Comparison of ENCODE assay signal across 15 mouse cellular contexts in genomic region chr3:131138797-131139196, GRCm38 (mm10). TPM values are rescaled to one million over a fixed set of nuclear protein-coding genes. Genes with fewer than 3 reads are reported as not detected.
DNase-seq lines count a peak whose midpoint lies in the region; ATAC-seq and TF ChIP-seq lines count a peak whose summit lies in the region.
"Had no signal": no experiment of that assay in that cellular context is flagged by ENCODE, and none has a peak within 500 bp of the region (broad histone marks: within the 10 kb centered on the region; RNA-seq: fewer than 3 reads in every experiment).

No protein-coding gene starts in this region.

- H3K4me1 ChIP-seq in forebrain, embryonic 12.5 days: peaks cover 70% of the 10 kb centered on the region
- peaks cover 29% of the 10 kb centered on the region; the same call in 1 of the 2 replicates for H3K4me1 ChIP-seq in forebrain, embryonic 11.5 days (replicated peaks; ENCODE audit: control insufficient read depth, insufficient read depth, low read length)
- H3K4me1 ChIP-seq in heart, postnatal 0 days (ENCODE audit: control insufficient read depth, insufficient read depth): peaks cover 23% of the 10 kb centered on the region
- peaks cover 84% of the 10 kb centered on the region for H3K4me1 ChIP-seq in limb, embryonic 10.5 days
- H3K4me1 ChIP-seq in midbrain, postnatal 0 days (ENCODE audit: insufficient read depth, low read length): peaks cover 6% of the 10 kb centered on the region; the same call in 1 of the 2 replicates
- H3K4me1 ChIP-seq in kidney, embryonic 15.5 days: peaks cover 49% of the 10 kb centered on the region
- H3K4me1 ChIP-seq in liver, embryonic 12.5 days: no peaks in the 10 kb centered on the region

- DNase-seq in forebrain, embryonic 11.5 days (ENCODE audit: low spot score): no peak
- DNase-seq in heart, postnatal 0 days (ENCODE audit: low spot score): no peak
- no peak for DNase-seq in heart, postnatal 36 days
- no peak for DNase-seq in limb, embryonic 10.5 days (ENCODE audit: low spot score)
- no peak for DNase-seq in midbrain, postnatal 0 days (ENCODE audit: low spot score)
- DNase-seq: cerebellum, adult 9-10 months; liver; spleen, adult 18-20 months; thymus, postnatal 25 days had no signal

- intact Hi-C loops in heart, postnatal 36 days (cut with DNase I): no loop called here

- 63% methylated on average over 8 of the region's 8 CpGs for WGBS in forebrain, embryonic 12.5 days
- 66% methylated on average over 8 of the region's 8 CpGs for WGBS in forebrain, embryonic 11.5 days
- 67% methylated on average over 8 of the region's 8 CpGs for WGBS in heart, postnatal 0 days
- WGBS in limb, embryonic 10.5 days: 92% methylated on average over 8 of the region's 8 CpGs
- WGBS in midbrain, postnatal 0 days: 38% methylated on average over 8 of the region's 8 CpGs
- 82% methylated on average over 8 of the region's 8 CpGs for WGBS in kidney, embryonic 15.5 days
- 67% methylated on average over 8 of the region's 8 CpGs for WGBS in liver, embryonic 12.5 days (ENCODE audit: insufficient replicate concordance)

- no peaks in the 10 kb centered on the region for H3K36me3 ChIP-seq in forebrain, embryonic 12.5 days (replicated peaks)
- no peaks in the 10 kb centered on the region for H3K36me3 ChIP-seq in forebrain, embryonic 11.5 days (ENCODE audit: control insufficient read depth, insufficient read depth, low read length)
- H3K36me3 ChIP-seq in heart, postnatal 0 days (replicated peaks; ENCODE audit: control insufficient read depth, insufficient read depth, low read length): no peaks in the 10 kb centered on the region
- peaks cover 13% of the 10 kb centered on the region for H3K36me3 ChIP-seq in limb, embryonic 10.5 days
- no peaks in the 10 kb centered on the region for H3K36me3 ChIP-seq in midbrain, postnatal 0 days (ENCODE audit: insufficient read depth, low read length)
- no peaks in the 10 kb centered on the region for H3K36me3 ChIP-seq in kidney, embryonic 15.5 days
- H3K36me3 ChIP-seq in liver, embryonic 12.5 days: no peaks in the 10 kb centered on the region
- H3K36me3 ChIP-seq: neural tube, embryonic 15.5 days had no signal

- ATAC-seq in forebrain, embryonic 12.5 days (ENCODE audit: low FRiP score): no peak
- no peak for ATAC-seq in forebrain, embryonic 11.5 days (replicated peaks; ENCODE audit: low FRiP score)
- no peak for ATAC-seq in heart, postnatal 0 days (ENCODE audit: insufficient read depth, low read depth)
- no peak for ATAC-seq in midbrain, postnatal 0 days (ENCODE audit: low FRiP score)
- ATAC-seq in kidney, embryonic 15.5 days (replicated peaks; ENCODE audit: low FRiP score): no peak
- no peak for ATAC-seq in liver, embryonic 12.5 days
- ATAC-seq: hindbrain, postnatal 0 days had no signal

- H3K9me3 ChIP-seq in forebrain, embryonic 12.5 days: no peaks in the 10 kb centered on the region
- H3K9me3 ChIP-seq in forebrain, embryonic 11.5 days (ENCODE audit: control insufficient read depth, low read length): no peaks in the 10 kb centered on the region
- H3K9me3 ChIP-seq in heart, postnatal 0 days (replicated peaks; ENCODE audit: control insufficient read depth, low read length): no peaks in the 10 kb centered on the region
- H3K9me3 ChIP-seq in limb, embryonic 10.5 days (replicated peaks): no peaks in the 10 kb centered on the region
- no peaks in the 10 kb centered on the region for H3K9me3 ChIP-seq in midbrain, postnatal 0 days (ENCODE audit: low read length)
- no peaks in the 10 kb centered on the region for H3K9me3 ChIP-seq in kidney, embryonic 15.5 days (replicated peaks)
- no peaks in the 10 kb centered on the region for H3K9me3 ChIP-seq in liver, embryonic 12.5 days (replicated peaks)
- H3K9me3 ChIP-seq: neural tube, embryonic 15.5 days had no signal

- TF ChIP-seq EP300 in heart, postnatal 0 days (IDR thresholded peaks at IDR 0.05; ENCODE audit: low read depth): no peak

- H3K27ac ChIP-seq in forebrain, embryonic 12.5 days: peak overlapping the region; percentile 47; the same call in 1 of the 2 replicates
- no peak overlapping the region for H3K27ac ChIP-seq in forebrain, embryonic 11.5 days (ENCODE audit: low read depth, low read length)
- H3K27ac ChIP-seq in heart, postnatal 0 days (ENCODE audit: low read depth): peak overlapping the region; percentile 24
- peak overlapping the region; percentile 51 for H3K27ac ChIP-seq in limb, embryonic 10.5 days
- peak overlapping the region; percentile 57 for H3K27ac ChIP-seq in midbrain, postnatal 0 days (ENCODE audit: low read depth, low read length)
- H3K27ac ChIP-seq in kidney, embryonic 15.5 days: no peak overlapping the region
- H3K27ac ChIP-seq in liver, embryonic 12.5 days: no peak overlapping the region
- H3K27ac ChIP-seq: hindbrain, postnatal 0 days; neural tube, embryonic 15.5 days; stomach, postnatal 0 days had no signal

- H3K4me2 ChIP-seq in forebrain, embryonic 12.5 days: no peak overlapping the region
- H3K4me2 ChIP-seq in forebrain, embryonic 11.5 days (ENCODE audit: low read depth, low read length, severe bottlenecking): no peak overlapping the region
- no peak overlapping the region for H3K4me2 ChIP-seq in heart, postnatal 0 days (ENCODE audit: low read depth, low read length)
- H3K4me2 ChIP-seq in midbrain, postnatal 0 days (ENCODE audit: low read depth, low read length, poor library complexity, severe bottlenecking): peak overlapping the region; percentile 26
- H3K4me2 ChIP-seq in kidney, embryonic 15.5 days: no peak overlapping the region
- no peak overlapping the region for H3K4me2 ChIP-seq in liver, embryonic 12.5 days
- H3K4me2 ChIP-seq: neural tube, embryonic 15.5 days had no signal

- no peak for TF ChIP-seq CTCF in heart, postnatal 0 days (IDR thresholded peaks at IDR 0.05; ENCODE audit: low read depth)
- no peak for TF ChIP-seq CTCF in midbrain, postnatal 0 days (IDR thresholded peaks at IDR 0.05)

- no peak overlapping the region for H3K9ac ChIP-seq in forebrain, embryonic 12.5 days
- no peak overlapping the region for H3K9ac ChIP-seq in forebrain, embryonic 11.5 days (ENCODE audit: low read length)
- no peak overlapping the region for H3K9ac ChIP-seq in heart, postnatal 0 days (replicated peaks; ENCODE audit: low read depth, low read length)
- H3K9ac ChIP-seq in midbrain, postnatal 0 days (replicated peaks; ENCODE audit: low read length, poor library complexity, severe bottlenecking): 0 out of 2 replicates have a peak overlapping the region, but pooled peaks have one; percentile 4
- H3K9ac ChIP-seq in kidney, embryonic 15.5 days: no peak overlapping the region
- no peak overlapping the region for H3K9ac ChIP-seq in liver, embryonic 12.5 days
- H3K9ac ChIP-seq: neural tube, embryonic 15.5 days had no signal

- H3K27me3 ChIP-seq in forebrain, embryonic 12.5 days: peaks cover 6% of the 10 kb centered on the region; the same call in 1 of the 2 replicates
- no peaks in the 10 kb centered on the region for H3K27me3 ChIP-seq in forebrain, embryonic 11.5 days (ENCODE audit: control insufficient read depth, insufficient read depth, low read length)
- H3K27me3 ChIP-seq in heart, postnatal 0 days (ENCODE audit: control insufficient read depth, insufficient read depth, low read length): no peaks in the 10 kb centered on the region
- H3K27me3 ChIP-seq in limb, embryonic 10.5 days (ENCODE audit: low read depth, poor library complexity, severe bottlenecking): no peaks in the 10 kb centered on the region
- H3K27me3 ChIP-seq in midbrain, postnatal 0 days (ENCODE audit: insufficient read depth, low read length): no peaks in the 10 kb centered on the region
- H3K27me3 ChIP-seq in kidney, embryonic 15.5 days: no peaks in the 10 kb centered on the region
- H3K27me3 ChIP-seq in liver, embryonic 12.5 days (replicated peaks): peaks cover 12% of the 10 kb centered on the region

- no peak overlapping the region for H3K4me3 ChIP-seq in forebrain, embryonic 12.5 days (replicated peaks)
- no peak overlapping the region for H3K4me3 ChIP-seq in forebrain, embryonic 11.5 days (ENCODE audit: low read depth, low read length)
- no peak overlapping the region for H3K4me3 ChIP-seq in heart, postnatal 0 days (ENCODE audit: low read depth, low read length)
- H3K4me3 ChIP-seq in limb, embryonic 10.5 days: no peak overlapping the region
- H3K4me3 ChIP-seq in midbrain, postnatal 0 days (ENCODE audit: low read depth, low read length): no peak overlapping the region
- H3K4me3 ChIP-seq in kidney, embryonic 15.5 days (replicated peaks): no peak overlapping the region
- H3K4me3 ChIP-seq in liver, embryonic 12.5 days: no peak overlapping the region
- H3K4me3 ChIP-seq: neural tube, embryonic 15.5 days had no signal

RNA-seq across cellular contexts. Expression of gene Lef1, which starts 28.5 kb away (rescaled TPM):
- polyA plus RNA-seq in forebrain, embryonic 12.5 days (2016; fragmentation: Nextera tagmentation; extraction: Ambion mirVana): 48.5 and 55.1 TPM in 2 replicates
- polyA plus RNA-seq in forebrain, embryonic 11.5 days (2014; fragmentation: Nextera tagmentation; extraction: Ambion mirVana): 60.8 and 70.0 TPM in 2 replicates
- total RNA-seq in heart, postnatal 0 days (2014; rRNA removed; ENCODE audit: low replicate concordance): 4.8 TPM in 1 of 2 replicates, not detected in the other
- polyA plus RNA-seq in heart, postnatal 0 days (2015; fragmentation: Nextera tagmentation; extraction: Ambion mirVana): 0.87 and 1.2 TPM in 2 replicates
- total RNA-seq in heart, postnatal 36 days (2021): under 1 TPM; 0.19 to 0.31 TPM
- 60.1 and 76.1 TPM in 2 replicates for polyA plus RNA-seq in limb, embryonic 10.5 days (2016; fragmentation: Nextera tagmentation; extraction: Ambion mirVana)
- 42.0 and 48.6 TPM in 2 replicates for total RNA-seq in midbrain, postnatal 0 days (2014; rRNA removed)
- 50.4 and 52.0 TPM in 2 replicates for polyA plus RNA-seq in midbrain, postnatal 0 days (2015; fragmentation: Nextera tagmentation; extraction: Ambion mirVana)
- 25.6 and 26.2 TPM in 2 replicates for polyA plus RNA-seq in kidney, embryonic 15.5 days (2015; fragmentation: Nextera tagmentation; extraction: Ambion mirVana)
- polyA plus RNA-seq in liver, embryonic 12.5 days (2016; fragmentation: Nextera tagmentation; extraction: Ambion mirVana): 0.35 and 0.60 TPM in 2 replicates

Comparison
In these comparisons a context has a peak if more than half of its experiments do, and no peak if none do; other contexts are left out.
1. H3K27ac ChIP-seq: peak in forebrain, embryonic 12.5 days (single experiment), heart, postnatal 0 days (single experiment), limb, embryonic 10.5 days (single experiment) and midbrain, postnatal 0 days (single experiment); none in forebrain, embryonic 11.5 days (single experiment), kidney, embryonic 15.5 days (single experiment) and liver, embryonic 12.5 days (single experiment).
2. RNA of gene Lef1, which starts 28.5 kb away (polyA plus RNA-seq): 60.8 to 70.0 TPM in forebrain, embryonic 11.5 days, 60.1 to 76.1 TPM in limb, embryonic 10.5 days, 48.5 to 55.1 TPM in forebrain, embryonic 12.5 days, 50.4 to 52.0 TPM in midbrain, postnatal 0 days and 25.6 to 26.2 TPM in kidney, embryonic 15.5 days; 0.87 to 1.2 TPM in heart, postnatal 0 days and 0.35 to 0.60 TPM in liver, embryonic 12.5 days; every median in the first group is over 10 times any median in the second.